Mouse (Mus musculus) adrenal gland, postnatal 4 days (tissue): ENCODE results near the gene Nr2e3. TPM values are rescaled to one million over a fixed set of nuclear protein-coding genes. Genes with fewer than 3 reads are reported as not detected.
"Not testable (repeated sequence)": the region's sequence is repeated elsewhere in the genome, so short reads cannot be mapped to it uniquely, and the experiment has no call there.

ENCODE experiments used
- DNase-seq, 2 experiments: peaks; one replicate each; pipeline ENCODE4 v3.0.0; 2021 to 2022; ENCODE audit warnings: low spot score in 2 of 2, mixed read lengths in 2 of 2
- long read RNA-seq, 2 experiments: library from polyadenylated mRNA; stranded (forward); transcript quantifications; one replicate each; pipeline ENCODE4 v2.0.0; 2021
- total RNA-seq, 2 experiments: library from RNA; stranded (reverse); gene quantifications; 2 replicates each; pipeline ENCODE4 v1.2.3; 2021

The Nr2e3 gene
- total RNA-seq = not detected
- long read RNA-seq, experiment 1 = 0 reads
- long read RNA-seq, experiment 2 = 0 reads

DNA sequence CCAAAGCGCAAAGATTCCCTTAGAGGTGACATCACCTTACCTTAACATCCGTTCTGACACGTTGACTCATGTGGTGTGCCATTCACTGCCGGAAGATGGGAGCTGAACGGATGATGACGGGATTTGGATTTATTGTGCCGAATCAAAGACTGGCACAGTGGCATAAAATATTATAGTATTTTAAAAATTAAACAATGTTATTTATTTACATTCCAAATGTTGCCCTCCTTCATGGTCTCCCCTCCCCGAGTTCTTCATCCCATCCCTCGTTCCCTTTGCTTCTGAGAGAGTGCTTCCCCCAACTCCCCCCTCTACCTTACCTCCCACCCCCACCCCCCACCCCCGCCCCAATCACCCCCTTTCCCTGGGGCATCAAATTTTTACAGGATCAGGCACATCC lies at the start of gene Nr2e3:
Gene Nr2e3 (minus strand): TSS at position 101 of the 400 bp plus-strand sequence.
- no peak for DNase-seq

DNA sequence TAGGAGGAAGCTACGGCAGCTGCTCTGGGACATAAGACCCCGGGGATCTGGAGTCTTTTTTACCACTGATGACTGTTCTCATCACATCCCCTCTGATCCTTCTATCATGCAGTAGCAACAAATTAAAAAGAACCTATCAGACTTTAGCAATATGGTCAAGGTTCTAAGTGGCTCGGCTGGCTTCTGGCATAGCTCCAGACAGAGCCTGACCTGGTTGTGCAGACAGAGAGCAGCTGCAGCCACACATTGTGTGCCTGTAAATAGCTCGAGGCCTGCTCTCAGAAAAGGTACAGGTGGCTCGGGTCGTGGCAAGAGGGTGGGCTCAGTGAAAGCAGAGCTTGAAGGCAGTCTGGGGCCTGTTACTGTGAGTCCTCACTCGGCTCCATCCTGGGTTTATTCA lies 48.5 kb upstream of the Nr2e3 start:
- no peak for DNase-seq

DNA sequence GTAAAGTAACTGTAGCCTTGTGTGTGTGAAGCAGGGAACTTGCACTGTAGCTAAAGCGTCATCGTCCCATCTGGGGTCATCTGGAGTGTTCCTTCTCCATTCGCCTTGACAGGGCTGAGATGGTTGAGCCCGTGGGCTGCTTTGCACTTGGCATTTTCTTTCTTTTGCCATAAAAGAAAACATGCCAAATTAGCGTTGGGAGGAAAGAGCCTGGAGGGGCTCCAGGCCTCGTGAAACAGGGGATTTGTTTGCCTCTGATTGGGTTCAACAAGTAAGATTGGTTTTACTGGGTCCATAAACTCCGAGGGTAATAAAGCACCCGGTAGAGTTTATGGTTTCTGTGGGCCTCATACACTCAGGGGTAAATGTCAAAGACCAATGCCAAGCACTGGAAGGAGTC lies 41.9 kb upstream of the Nr2e3 start:
- no peak for DNase-seq

DNA sequence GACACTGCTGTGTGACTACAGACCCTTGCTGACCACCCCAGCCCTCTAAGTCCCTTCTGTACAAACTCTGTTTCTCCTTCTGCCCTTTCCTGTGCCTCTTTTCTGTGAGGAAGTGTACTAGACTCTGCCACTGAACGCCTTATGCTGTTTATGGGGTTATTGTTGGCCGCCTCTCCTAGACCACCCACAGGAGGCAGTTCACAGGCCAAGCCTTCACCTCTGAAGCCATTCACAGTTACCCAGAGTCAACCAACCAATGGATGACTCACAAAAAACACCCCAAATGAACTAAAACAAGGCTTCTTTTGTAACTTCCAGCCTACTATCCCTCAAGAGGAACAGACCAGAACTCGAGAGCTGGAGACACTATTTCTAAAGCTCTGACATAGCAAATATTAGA lies 41.0 kb upstream of the Nr2e3 start:
- DNase-seq = no peak

DNA sequence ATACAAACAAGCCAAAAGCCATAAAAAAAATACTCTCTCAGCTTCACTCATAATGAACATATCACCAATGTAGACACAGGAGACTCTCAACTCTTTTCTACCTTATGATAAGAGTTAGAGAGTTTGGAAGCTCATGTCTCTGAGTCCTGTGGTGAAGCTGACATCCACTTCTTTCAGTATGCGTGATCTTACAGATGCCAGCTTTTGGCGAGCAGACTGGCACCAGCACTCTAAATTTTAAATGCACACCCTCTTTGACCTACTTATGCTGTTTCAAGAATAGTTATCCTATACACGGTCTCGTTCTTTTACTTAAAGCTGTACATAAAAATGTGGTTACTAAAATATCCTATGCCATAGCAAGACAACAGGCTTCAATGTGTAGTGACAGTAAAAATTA lies 37.3 kb upstream of the Nr2e3 start:
- DNase-seq = no peak

DNA sequence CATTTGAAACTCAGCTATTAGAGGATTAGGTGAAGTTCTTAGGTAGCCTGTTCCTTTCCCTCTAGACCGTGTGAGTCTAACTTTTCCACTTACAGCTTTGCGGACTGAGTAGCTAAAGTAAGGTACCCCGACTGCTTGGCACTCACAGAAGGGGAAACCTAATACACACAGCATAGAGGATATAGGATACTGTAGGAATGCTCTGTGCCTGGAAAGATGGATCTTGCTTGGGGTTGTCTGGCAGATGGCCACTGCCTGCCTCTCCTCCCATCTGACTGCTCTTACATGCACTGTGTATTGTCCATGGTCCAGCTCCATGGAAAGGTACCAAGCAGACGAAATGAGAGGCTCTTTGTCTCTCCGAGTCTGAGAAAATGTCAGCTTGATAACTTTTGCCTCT lies 30.9 kb upstream of the Nr2e3 start:
- DNase-seq = no peak

DNA sequence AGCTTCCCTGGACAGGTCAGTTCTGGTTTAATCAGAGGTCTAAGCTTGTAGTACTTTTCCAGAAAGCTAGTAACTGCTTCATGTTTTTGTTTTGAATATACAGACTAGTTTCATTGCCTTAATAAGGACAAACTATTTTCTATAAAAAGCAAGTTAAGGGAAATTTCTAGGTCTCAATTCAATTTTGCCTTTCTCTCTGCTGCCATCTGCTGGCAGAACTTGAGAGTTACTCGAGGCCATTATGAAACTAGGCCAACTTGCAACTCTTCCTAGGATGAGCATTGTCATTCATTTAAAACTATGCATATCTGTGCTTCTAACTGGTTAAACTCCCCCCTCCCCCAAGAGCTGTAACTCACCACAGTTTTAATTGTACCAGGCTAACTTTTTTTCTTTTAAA lies 29.4 kb upstream of the Nr2e3 start:
- peak in 1 of 2 experiments; percentile 38 for DNase-seq

DNA sequence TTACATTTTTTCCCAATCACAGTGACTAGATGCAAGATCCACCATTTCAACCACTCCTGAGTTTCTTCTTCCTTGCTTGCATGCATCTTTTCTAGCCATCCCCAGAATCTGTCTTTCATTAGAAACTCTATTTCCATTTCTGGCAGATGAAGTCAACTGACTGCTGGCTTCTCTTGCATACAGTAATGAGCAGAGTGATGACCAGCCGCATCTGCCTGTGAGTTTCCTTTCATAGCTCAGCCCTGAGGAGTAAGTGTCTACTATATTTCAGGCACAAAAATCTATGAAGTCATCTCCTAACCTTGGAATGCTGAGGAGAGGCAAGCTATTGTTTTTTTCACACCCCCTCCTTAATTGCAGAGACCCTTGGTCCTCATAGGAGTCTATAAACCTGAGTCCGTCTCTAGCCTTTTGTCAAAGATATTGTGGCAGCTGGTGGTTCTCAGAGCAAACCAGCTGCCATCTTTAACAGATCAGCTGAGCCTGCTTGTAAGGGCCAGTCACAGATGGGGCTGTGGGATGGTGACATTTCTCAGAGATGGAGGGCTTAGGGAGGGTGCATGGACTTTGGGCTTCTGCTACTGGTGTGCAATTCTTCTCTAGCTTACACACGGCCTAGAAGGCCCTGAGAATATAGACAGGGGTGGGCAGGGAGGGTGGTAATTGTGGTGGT lies 25.6 kb upstream of the Nr2e3 start:
- DNase-seq = no peak

DNA sequence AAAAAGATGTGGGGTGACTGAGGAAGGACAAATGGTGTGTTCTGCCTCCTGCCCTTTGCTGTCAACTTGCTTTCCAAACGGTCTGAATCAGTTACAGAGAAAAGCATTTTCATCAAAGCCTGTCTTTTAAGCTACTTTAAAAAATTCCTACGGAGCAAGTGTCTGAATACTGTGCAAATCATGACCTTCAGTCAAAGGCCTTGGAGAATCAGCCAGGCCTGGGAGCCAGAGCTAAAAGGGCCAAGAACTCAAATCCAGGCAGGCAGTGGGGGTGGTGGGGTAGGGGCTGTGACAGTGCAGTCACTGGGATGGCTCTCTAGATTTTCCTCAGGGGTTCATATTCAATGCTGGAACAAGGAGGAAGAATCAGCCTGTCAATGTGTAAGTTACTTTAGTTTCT lies 20.7 kb upstream of the Nr2e3 start:
- DNase-seq = no peak

DNA sequence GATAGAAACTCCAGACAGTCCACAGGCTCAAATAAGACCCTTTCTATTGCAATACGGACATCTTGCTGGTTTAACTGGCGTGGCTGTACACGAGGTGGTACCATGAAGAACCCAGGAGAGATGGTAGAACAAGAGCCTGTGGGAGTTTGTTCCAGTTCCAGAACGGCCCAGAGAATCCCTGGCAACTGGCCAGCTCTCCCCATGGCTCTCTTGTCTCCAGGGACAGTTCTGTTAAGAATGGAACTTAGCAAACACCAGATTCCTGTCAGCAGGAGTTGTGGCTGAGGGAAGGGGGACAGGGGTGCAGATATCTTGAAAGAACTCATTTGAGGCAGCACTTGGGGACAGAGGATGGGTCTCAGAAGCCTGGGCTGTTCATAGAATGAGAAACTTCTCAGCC lies 10.8 kb upstream of the Nr2e3 start:
- DNase-seq = no peak

DNA sequence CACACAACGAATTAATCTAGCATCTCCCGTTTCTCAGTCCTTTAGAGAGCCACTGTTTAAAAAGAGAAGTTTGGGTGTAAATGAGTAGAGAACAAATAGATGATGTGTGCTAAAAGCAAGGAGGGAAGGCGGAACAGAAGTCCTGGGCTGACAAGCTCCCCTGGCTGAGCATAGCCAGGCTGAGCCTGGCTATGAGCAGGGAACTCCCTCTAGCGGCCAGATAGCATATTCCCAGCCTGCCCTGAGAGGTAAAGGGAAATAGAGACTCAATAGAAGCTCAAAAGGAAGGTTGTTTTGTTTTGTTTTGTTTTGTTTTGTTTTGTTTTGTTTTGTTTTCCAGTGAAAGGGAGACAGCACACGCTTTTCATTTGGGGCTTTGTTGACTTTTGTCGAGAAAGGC lies 8.9 kb upstream of the Nr2e3 start:
- DNase-seq = no peak

DNA sequence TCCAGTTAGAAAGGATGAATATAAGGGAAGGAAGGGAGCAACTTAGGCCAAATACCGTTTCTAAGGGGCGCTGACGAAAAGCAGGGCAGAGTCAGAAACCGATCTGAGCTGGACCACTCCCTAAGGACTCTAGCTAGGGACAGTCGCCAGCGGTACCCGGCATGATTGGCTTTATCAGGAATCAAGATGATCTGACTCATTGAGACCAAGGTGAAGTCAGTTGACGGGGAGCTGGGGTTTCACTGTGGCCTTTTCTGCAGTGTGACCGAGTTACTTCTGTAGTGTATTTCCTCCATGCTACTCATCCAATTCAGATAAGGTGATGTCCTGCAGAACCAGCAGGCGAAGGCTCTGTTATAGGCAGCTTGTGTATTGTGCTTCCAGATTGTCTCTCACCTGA lies 4.6 kb upstream of the Nr2e3 start:
- DNase-seq = no peak

DNA sequence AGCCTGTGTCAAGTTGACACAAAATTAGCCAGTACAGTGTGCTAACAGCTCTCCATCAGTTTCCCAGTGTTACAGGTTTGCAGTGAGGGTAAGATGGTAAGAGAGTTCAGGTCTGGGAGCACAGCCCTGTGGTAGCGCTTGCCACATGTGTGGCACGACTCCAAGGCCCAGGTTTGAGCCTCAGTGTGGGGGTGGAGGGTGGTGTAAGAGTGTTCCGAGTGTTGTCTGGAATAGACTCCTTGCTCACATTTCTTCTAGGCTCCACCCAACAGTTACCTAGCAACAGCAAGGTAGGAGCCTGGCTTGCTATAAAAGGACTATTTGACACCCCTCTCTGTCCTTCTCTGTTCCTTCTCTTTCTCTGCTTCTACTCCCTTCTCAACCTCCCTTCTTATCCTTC lies 3.9 kb upstream of the Nr2e3 start:
- no peak for DNase-seq

DNA sequence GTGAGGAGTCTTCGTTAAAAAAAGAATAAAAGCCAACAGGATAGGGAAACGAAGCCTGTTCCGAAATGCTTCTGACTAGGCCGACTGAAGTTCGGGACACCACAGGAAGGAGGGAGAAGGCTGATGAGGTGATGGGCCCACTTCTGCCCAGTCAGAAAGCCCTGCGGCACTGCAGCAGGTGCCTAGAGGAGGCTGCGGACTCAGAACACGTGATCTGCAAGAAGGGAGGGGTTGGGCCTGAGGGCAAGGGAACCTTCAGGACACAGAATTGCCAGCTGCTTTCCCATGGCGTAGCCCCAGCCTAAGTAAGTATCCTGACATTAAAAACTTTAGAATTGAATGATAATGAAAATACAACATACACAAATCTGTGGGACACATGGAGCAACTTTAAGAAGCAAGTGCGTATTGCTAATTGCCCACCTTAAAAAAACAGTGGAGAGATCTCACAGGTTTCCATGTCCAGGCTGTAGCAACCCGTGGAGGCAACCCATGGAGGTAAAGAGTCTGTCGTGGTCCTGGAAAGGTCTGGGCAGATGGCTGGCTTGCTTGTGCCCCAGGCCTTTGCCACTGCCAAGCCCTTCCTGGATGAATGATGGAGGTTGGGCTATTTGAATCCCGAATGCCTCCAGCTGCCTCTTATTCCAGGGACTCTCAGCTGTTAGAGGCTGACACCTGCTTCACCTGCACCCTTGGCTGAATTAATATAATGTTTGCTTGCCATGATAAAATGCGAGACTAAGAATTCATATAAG lies 919 bp upstream of the Nr2e3 start:
- DNase-seq = no peak

DNA sequence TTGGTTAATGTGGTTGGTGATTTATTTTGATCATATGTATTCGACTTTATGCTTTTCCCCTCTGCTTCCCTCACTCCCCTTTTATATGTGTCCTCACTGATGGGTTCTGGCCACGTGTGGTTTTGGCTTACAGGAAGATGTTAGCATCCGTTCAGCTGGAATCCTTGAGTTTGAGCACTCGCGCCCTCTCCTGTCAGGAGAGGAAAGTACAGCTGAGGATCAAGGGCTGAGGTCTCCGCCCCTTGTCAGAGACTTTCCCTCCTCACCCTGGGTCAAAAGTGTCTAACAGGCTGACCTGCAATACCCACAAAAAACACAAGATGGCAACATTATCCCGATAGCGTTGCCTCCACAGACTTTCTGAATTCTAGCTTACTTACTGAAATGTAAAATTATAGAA lies 1.2 kb downstream of the Nr2e3 start:
- DNase-seq = peak; percentile 60 to 77

DNA sequence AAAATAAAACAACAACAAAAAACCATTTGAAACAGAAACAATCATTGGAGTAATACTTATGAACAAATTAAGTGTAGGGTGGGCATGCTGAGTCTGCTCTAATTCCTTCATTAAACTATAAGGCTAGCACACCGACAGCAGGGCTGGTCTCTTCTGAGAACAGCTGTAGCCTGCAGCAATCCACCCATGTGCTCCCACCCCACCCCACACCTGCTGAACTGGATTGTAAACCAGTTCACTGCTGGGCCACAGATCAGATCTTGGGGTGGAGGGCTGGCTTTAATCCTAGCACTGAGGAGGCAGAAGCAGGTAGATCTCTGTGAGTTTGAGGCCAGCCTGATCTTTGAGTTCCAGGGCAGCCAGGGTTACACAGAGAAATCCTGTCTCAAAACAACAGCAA lies 2.3 kb downstream of the Nr2e3 start:
- not testable (repeated sequence) for DNase-seq

DNA sequence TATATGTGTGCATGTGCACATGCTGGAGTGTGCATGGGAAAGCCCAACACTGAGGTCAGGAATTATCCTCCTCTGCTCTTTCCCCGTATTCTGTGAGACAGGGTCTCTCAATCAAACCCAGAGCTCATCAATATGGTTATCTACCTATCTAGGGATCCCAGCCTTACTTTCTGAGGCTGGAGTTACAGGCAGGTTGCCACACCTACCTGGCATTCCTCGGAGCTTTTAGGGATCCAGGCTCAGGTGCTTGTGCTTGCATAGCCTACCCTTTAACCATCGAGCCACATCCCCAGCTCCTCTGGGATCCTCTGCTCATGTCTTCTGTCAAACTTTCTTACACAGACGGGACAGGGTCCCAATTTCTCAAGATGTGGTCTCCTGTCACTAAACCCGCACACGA lies 4.0 kb downstream of the Nr2e3 start:
- DNase-seq = no peak

DNA sequence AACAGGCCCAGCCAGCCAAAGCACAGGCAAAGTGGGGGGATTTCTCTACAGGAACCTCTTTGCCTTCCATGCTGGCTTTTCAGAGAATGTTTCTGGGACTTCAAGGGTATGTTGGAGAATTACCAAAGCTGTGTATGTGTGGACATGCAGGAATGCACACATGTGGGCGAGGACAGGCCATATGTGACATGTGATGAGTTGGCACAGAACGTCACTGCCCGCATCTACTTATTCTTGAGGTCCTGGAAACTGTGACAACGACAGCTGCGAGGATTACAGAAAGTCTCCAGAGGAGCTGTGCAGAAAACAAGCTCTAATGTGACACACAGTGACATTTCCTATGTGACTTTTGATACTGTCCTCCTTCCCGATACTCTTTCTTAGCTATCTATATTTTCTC lies 4.8 kb downstream of the Nr2e3 start:
- no peak for DNase-seq

DNA sequence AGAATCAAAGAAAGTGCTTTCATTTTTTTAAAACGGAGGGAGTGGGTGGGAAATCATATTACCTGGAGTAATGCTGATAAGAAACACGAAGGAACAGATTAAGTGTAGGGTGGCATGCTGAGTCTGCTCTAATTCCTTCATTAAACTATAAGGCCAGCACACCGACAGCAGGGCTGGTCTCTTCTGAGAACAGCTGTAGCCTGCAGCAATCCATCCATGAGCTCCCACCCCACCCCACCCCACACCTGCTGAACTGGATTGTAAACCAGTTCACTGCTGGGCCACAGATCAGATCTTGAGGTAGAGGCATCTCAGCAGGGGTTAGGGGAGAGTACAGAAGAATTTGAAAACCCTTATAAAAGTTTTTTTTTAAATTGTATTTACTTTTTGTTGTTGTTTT lies 5.3 kb downstream of the Nr2e3 start:
- DNase-seq = no peak

DNA sequence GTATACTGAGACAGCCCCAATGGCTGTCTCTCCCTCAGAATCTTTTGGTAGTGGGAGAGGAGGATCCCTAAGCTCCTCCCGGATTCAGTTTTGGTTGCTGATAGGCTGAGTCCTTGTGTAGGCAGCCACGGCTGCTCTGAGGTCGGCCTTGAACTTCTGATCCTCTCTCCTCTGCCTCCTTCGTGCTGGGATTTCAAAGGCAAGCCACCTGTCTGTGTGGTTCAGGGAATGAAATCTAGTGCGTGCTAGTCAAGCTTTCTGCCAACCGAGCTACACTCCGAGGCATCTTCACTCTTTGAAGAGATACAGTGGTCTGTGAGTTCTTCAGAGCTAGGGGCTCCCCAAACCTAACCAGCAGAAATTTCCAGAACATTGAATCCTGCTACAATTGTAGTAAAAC lies 6.9 kb downstream of the Nr2e3 start:
- DNase-seq = no peak

DNA sequence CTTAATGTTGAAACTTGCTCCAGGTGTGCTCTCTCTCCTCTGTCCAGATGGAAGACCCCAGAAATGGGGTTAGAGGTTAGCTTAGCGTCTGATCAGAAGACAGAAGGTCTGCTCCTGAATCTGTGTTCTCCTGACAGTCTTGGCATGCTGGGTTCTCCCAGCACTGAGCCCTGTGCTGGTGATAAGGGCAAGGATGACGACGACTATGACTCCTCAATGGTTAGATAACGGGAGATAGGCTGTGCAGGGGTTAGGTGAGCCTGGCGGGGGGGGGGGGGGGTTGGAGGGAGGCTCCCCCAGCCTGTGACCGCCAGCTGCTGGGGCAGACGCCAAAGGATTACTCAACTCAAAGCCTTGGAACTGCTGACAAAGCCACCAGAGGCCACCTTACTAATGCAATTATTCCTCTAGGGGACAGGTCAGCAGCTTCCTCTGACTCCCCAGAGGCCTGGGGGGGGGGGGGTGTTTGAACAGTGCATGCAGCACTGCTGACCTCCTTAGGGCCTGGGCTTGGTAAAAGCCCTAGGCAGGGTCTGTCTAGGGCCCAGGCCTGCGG lies 7.9 kb downstream of the Nr2e3 start:
- DNase-seq = no peak

DNA sequence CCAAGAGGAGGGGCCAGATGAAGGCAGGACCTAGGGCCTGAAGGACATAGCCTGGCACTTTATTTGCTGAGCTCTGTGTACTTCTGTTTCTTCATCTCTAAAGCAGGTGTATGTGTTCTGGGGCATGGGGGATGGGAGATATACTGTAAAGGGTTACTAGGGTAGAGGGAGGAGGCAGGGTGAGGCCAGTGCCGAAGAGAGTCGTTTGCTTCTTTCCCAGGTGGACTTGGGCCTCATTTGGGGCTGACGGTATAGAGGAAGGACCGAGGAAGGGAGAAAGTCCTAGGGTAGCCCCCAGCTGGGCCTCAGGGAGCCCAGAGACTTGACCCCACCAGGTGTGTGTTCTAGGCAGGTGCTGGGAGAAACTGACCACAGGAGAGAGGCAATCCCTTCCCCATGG lies 8.5 kb downstream of the Nr2e3 start:
- DNase-seq = no peak
